Mouse (Mus musculus) thymus, postnatal 25 days (tissue): ENCODE results near the gene Tpst2.

ENCODE experiments used
- DNase-seq: peaks from one replicate; pipeline ENCODE4 v3.0.0; 2022

Tpst2 gene

GRCm38 (mm10) chr5:112256457-112256856, 20.0 kb upstream of the Tpst2 start:
- DNase-seq: no peak

- DNase-seq: no peak
Observed at GRCm38 (mm10) chr5:112257896-112258295, 18.6 kb upstream of the Tpst2 start.

GRCm38 (mm10) chr5:112259862-112260650, 16.4 kb upstream of the Tpst2 start:
- DNase-seq: no peak

DNA sequence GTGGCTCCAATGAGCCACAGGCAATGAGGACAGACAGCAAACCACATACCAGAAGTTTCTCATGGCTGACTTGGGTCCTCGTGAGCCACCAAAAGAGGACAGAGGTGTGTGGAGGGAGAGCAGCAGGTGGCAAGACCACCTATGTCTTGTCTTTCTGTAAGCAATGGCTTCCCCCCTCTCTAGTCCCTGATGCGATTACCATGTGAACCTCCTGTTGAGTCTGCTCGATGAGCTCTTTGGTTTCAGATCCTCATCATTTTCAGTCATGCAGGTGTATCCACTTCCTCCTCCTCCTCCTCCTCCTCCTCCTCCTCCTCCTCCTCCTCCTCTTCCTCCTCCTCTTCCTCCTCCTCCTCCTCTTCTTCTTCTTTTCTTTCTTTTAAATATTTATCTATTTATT, 15.7 kb upstream of the Tpst2 start:
- DNase-seq: no peak

DNA sequence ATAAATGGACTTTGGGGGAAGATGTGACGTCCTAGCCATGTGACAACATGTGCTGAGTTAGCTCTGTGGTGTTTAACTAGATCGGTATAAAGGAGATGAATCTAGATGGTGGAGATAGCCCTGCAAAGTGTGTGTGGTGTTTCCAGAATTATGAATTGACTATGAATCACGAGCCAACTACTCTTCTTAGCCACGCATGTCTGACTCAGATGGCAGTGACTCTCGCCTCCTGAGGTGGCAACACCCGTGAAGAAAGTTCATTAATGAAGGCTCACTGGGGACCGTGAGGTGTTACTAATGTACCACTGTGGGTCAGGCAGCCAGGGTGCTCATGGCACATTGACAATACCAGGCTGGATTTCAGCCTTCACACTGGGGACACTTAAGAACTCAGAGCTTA, 12.4 kb upstream of the Tpst2 start:
- no peak for DNase-seq

DNA sequence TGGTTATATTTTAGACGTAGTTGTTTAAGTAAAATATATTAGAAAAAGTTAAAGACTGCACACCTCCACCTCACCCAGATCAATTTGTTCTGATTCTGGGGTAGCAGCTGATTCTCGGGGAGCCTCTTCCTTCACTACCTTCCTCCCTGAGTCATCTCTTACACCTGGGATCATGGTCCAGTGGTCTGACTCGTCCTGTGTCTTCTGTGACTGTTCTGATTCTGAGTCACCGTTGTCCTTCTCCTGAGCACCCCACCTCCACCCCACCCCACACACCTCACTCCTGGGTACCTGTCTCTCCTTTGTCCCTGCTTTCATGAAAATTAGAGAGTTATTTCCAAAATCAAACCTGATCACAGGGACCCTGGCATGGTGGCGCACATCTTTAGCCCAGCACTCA, 11.4 kb upstream of the Tpst2 start:
- no peak for DNase-seq

DNA sequence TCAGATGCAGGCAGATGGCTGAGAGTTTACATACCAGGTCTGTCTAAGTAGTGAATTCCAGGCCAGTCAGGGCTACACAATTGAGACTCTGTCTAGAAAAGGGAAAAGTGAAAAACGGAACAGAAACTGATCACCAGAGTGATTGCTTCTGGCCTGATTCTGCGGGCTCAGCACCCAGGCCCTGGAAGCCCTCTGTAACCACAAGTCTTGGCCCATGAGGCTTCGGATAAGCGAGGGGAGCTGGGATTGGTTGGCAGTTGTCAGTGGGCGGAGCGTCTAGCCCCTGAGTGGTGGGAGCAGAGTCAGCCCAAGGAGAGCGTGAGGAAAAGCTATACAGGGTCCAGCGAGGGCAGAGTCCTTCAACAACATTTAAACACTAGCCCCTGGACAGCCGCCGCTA, 11.0 kb upstream of the Tpst2 start:
- DNase-seq: no peak

- DNase-seq: no peak
Observed at GRCm38 (mm10) chr5:112266011-112266777, 10.3 kb upstream of the Tpst2 start.

- peak; percentile 64 for DNase-seq
Observed at GRCm38 (mm10) chr5:112270764-112271541, 5.5 kb upstream of the Tpst2 start.

- no peak for DNase-seq
Observed at GRCm38 (mm10) chr5:112272934-112273333, 3.6 kb upstream of the Tpst2 start.

GRCm38 (mm10) chr5:112273746-112274463, 2.6 kb upstream of the Tpst2 start:
- DNase-seq: no peak

- DNase-seq: no peak
Observed at GRCm38 (mm10) chr5:112275021-112275804, 1.3 kb upstream of the Tpst2 start.

DNA sequence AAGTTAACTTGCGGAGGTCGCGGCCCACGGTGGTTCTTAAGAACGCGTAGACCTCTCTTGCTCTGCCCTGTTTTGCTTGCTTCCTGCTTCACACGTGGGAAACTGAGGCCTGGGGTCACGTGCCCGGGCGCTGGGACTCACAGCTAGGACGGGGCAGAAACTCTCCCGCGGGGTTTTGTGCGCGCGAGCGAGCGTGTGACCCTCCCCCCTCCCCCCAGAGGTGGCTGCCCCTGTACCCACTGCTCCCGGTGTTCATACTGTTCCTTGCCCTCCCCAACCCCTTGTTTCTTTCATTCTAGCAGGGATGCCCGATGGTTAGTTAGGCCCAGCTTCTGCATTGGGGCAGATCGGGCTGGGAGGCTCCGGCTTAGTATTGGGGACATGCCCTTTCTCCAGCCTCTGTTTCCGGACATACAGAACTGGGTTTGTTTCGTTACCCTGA, 437 bp downstream of the Tpst2 start:
- no peak for DNase-seq

GRCm38 (mm10) chr5:112277906-112278470, 1.5 kb downstream of the Tpst2 start:
- no peak for DNase-seq

DNA sequence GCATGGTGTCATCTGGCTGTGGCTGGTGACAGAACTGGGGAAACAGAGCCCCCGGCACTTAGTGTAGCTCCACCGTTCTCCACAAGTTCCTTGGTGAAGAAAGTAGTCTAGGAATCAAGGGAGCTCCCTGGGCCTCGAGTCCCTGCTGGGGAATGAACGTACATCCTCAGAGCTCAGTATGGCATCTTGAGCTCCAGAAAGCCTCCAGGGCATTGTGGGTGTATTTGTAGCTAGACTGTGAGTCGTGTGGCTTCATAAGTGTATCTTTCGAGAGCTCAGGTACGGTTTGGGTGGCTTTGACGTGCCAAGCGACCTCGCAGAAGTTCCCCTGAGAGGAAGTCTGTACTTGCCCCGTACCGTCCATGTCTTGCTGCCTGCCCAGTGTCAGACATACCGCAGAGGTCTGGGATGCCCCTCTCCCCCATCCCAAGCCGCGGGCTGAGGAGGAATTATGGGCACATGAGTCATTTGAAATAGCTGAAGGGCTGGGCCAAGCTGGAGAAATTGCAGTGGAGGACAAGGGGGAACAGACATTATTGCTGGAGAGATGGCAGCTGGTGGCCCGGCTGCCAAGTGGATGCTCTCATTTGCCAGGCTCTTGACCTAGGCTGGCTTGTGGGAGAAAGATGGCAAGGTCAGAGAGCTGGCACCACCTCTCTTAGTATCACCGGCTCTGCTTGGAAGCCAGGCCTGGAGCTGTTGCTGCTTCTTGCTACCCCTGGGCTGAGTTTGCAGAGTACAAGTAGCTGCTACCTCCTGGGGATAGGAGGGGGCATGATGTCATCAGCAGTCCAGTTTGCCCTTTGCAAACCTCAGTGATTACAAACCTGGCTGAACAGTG, 2.9 kb downstream of the Tpst2 start:
- DNase-seq: no peak

- DNase-seq: no peak
Observed at GRCm38 (mm10) chr5:112280151-112280550, 3.7 kb downstream of the Tpst2 start.

DNA sequence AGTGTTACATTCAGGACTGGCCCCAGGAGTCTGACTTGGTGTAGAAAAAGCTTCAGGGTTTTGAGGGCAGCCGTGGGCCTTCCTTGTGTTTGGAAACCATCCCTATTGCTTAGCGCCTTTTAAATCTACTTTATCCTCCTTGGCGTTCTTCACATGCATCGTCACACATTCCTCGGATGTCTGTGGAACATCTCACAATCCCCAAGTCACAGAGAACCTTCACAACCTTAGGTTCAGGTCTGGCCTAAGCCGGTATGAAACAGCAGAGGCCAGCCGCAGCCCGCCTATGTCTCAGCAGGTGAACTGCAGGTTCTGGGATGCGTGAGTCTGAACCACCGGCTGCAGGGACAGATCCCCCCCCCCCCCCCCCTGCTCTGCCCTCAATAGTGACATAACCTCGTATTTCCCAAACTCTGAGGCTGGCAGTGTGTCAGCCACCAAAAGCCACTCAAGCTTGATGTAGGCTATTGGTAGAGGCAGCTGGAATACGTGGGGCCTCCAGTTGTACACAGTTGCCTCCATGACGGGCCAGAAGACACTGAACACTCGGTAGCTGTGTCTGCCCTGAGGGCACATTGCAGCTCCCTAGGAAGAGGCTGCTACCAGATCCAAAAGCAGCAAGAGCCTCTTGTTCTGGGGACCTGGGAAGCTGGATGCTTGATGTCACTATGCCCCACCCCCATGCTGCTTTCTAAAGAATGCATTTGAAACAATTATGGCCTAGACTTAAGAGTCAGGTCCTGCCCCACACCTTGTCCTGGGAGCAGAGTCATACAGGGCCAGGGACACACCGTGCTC, 4.6 kb downstream of the Tpst2 start:
- DNase-seq: no peak

- no peak for DNase-seq
Observed at GRCm38 (mm10) chr5:112281676-112282075, 5.2 kb downstream of the Tpst2 start.

- DNase-seq: no peak
Observed at GRCm38 (mm10) chr5:112282123-112282779, 5.8 kb downstream of the Tpst2 start.
